Comparison of ENCODE assay signal across 8 mouse cellular contexts in the genomic region with DNA sequence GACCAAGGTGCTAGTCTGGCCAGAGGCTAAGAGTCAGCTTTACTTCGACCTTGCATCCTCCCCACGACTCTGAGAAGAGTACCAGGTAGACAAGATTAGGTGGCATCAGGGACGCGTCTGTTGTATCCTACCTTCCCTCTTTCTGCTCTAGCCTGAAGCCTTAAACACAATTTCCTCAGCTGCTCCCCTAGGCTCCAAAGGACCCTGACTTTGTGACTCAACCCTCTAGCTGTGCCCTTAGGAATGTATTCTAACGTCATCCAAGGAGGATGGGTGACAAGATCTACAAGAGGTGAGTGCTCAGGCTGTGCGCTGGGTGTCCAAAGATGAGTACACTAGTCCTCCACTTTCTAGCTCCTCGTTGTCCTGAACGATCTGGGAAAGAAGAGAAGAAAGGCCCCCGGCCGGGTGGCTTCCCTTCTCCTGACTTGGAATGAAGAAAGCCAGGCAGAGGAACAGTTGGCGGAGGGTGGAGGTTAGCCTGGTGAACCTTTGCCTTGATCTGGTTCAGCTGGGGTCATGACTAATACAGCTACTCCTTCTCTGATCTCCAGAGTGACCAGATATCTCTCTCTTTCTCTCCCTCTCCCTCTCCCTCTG. TPM values are rescaled to one million over a fixed set of nuclear protein-coding genes. Genes with fewer than 3 reads are reported as not detected.
DNase-seq lines count a peak whose midpoint lies in the region; ATAC-seq lines count a peak whose summit lies in the region.

No protein-coding gene starts in this region.

- ATAC-seq in kidney, embryonic 14.5 days (ENCODE audit: low FRiP score, low TSS enrichment) = no peak; the same call in 1 of the 2 replicates
- no peak for ATAC-seq in hindbrain, embryonic 11.5 days (ENCODE audit: low FRiP score)

- peaks cover 18% of the 10 kb centered on the region for H3K4me1 ChIP-seq in kidney, embryonic 14.5 days (ENCODE audit: control insufficient read depth, insufficient read depth, low read length)
- no peaks in the 10 kb centered on the region for H3K4me1 ChIP-seq in hindbrain, embryonic 11.5 days (replicated peaks; ENCODE audit: control insufficient read depth, insufficient read depth, low read length)

- peak overlapping the region; percentile 63 for H3K9ac ChIP-seq in kidney, embryonic 14.5 days (ENCODE audit: low read depth, low read length)
- no peak overlapping the region for H3K9ac ChIP-seq in hindbrain, embryonic 11.5 days (ENCODE audit: low read depth, low read length)

- H3K79me2 ChIP-seq in macrophage (ENCODE audit: inconsistent target) = no peaks in the 10 kb centered on the region

- no peaks in the 10 kb centered on the region for H3K27me3 ChIP-seq in kidney, embryonic 14.5 days (ENCODE audit: control insufficient read depth, insufficient read depth, low read length)
- H3K27me3 ChIP-seq in hindbrain, embryonic 11.5 days (ENCODE audit: control insufficient read depth, insufficient read depth, low read length) = no peaks in the 10 kb centered on the region

- peak overlapping the region; percentile 63; the same call in 1 of the 2 replicates for H3K4me3 ChIP-seq in kidney, embryonic 14.5 days (ENCODE audit: low read length)
- H3K4me3 ChIP-seq in hindbrain, embryonic 11.5 days (ENCODE audit: low read depth, low read length) = no peak overlapping the region
- peak overlapping the region; percentile 34; the same call in 1 of the 2 replicates for H3K4me3 ChIP-seq in macrophage (ENCODE audit: inconsistent target)

- H3K4me2 ChIP-seq in kidney, embryonic 14.5 days (replicated peaks; ENCODE audit: low read depth, low read length) = peak overlapping the region; percentile 62
- peak overlapping the region; percentile 66 for H3K4me2 ChIP-seq in hindbrain, embryonic 11.5 days (replicated peaks; ENCODE audit: low read depth, low read length)

- WGBS in kidney, embryonic 14.5 days = 61% methylated on average over 10 of the region's 11 CpGs
- WGBS in hindbrain, embryonic 11.5 days = 64% methylated on average over 11 of the region's 11 CpGs
- WGBS in macrophage (ENCODE audit: missing documents) = 85% methylated on average over 11 of the region's 11 CpGs

- no peak for DNase-seq in kidney, adult 18-20 months
- peak; percentile 36 for DNase-seq in adrenal gland, postnatal 14 days
- no peak for DNase-seq in hindbrain, embryonic 11.5 days (ENCODE audit: low spot score)
- DNase-seq in urinary bladder, adult 18-20 months (ENCODE audit: low spot score in 2 of 2) = no peak
- DNase-seq in thymus, postnatal 14 days = no peak
- DNase-seq in kidney, postnatal 25 days = no peak

- no peaks in the 10 kb centered on the region for H3K36me3 ChIP-seq in kidney, embryonic 14.5 days (ENCODE audit: control insufficient read depth, insufficient read depth, low read length)
- no peaks in the 10 kb centered on the region for H3K36me3 ChIP-seq in hindbrain, embryonic 11.5 days (ENCODE audit: control insufficient read depth, insufficient read depth, low read length)
- H3K36me3 ChIP-seq in macrophage (ENCODE audit: inconsistent target) = no peaks in the 10 kb centered on the region

- 0 out of 2 replicates have a peak overlapping the region, but pooled peaks have one; percentile 74 for H3K27ac ChIP-seq in kidney, embryonic 14.5 days (ENCODE audit: low read depth, low read length)
- no peak overlapping the region for H3K27ac ChIP-seq in hindbrain, embryonic 11.5 days (ENCODE audit: low read depth, low read length)
- H3K27ac ChIP-seq in macrophage = no peak overlapping the region

- H3K9me3 ChIP-seq in kidney, embryonic 14.5 days (ENCODE audit: control insufficient read depth, low read length) = no peaks in the 10 kb centered on the region
- H3K9me3 ChIP-seq in hindbrain, embryonic 11.5 days (ENCODE audit: control insufficient read depth, low read length) = no peaks in the 10 kb centered on the region

RNA-seq across cellular contexts. Expression of gene Acsf2, which starts 0.8 kb away (rescaled TPM):
- 9.1 and 11.5 TPM in 2 replicates for polyA plus RNA-seq in kidney, embryonic 14.5 days (2014; fragmentation: Nextera tagmentation; extraction: Ambion mirVana)
- 81.0 and 86.9 TPM in 2 replicates for total RNA-seq in adrenal gland, postnatal 14 days (2021)
- polyA plus RNA-seq in hindbrain, embryonic 11.5 days (2014; fragmentation: Nextera tagmentation; extraction: Ambion mirVana) = 4.9 and 5.2 TPM in 2 replicates
- 10 to 100 TPM in 25 of 26 experiments, 1 to 10 TPM in 1; 8.6 to 62.4 (median 25.9) TPM for total RNA-seq in macrophage (2018; cell fraction: chromatin; rRNA removed)
- 10 to 100 TPM in 20 of 26 experiments, 1 to 10 TPM in 6; 7.4 to 22.5 (median 12.7) TPM for total RNA-seq in macrophage (2018; cell fraction: cytosol; rRNA removed)
- total RNA-seq in macrophage (2018; cell fraction: nucleus; rRNA removed) = 10 to 100 TPM in 21 of 26 experiments, 1 to 10 TPM in 5; 5.9 to 36.5 (median 16.7) TPM
- 8.6 to 26.2 TPM (median 15.8 TPM) in 3 replicates for polyA plus RNA-seq in macrophage (2018)

RNA-seq across cellular contexts. Expression of gene Lrrc59, which starts 27.1 kb away (rescaled TPM):
- 118 and 197 TPM in 2 replicates for polyA plus RNA-seq in kidney, embryonic 14.5 days (2014; fragmentation: Nextera tagmentation; extraction: Ambion mirVana)
- 111 and 121 TPM in 2 replicates for total RNA-seq in adrenal gland, postnatal 14 days (2021)
- polyA plus RNA-seq in hindbrain, embryonic 11.5 days (2014; fragmentation: Nextera tagmentation; extraction: Ambion mirVana) = 169 and 183 TPM in 2 replicates
- 10 to 100 TPM; 29.3 to 84.4 (median 47.7) TPM for total RNA-seq in macrophage (2018; cell fraction: chromatin; rRNA removed)
- 100 to 1,000 TPM in 25 of 26 experiments, 10 to 100 TPM in 1; 98.2 to 155 (median 109) TPM for total RNA-seq in macrophage (2018; cell fraction: cytosol; rRNA removed)
- 10 to 100 TPM; 39.3 to 93.5 (median 58.7) TPM for total RNA-seq in macrophage (2018; cell fraction: nucleus; rRNA removed)
- 83.8 to 180 TPM (median 108 TPM) in 3 replicates for polyA plus RNA-seq in macrophage (2018)

RNA-seq across cellular contexts. Expression of gene Chad, which starts 37.6 kb away (rescaled TPM):
- 0.14 TPM in 1 of 2 replicates, not detected in the other for polyA plus RNA-seq in kidney, embryonic 14.5 days (2014; fragmentation: Nextera tagmentation; extraction: Ambion mirVana)
- 0.30 TPM in 1 of 2 replicates, not detected in the other for total RNA-seq in adrenal gland, postnatal 14 days (2021)
- 0.49 and 0.52 TPM in 2 replicates for polyA plus RNA-seq in hindbrain, embryonic 11.5 days (2014; fragmentation: Nextera tagmentation; extraction: Ambion mirVana)
- not detected for total RNA-seq in macrophage (2018; cell fraction: chromatin; rRNA removed)
- total RNA-seq in macrophage (2018; cell fraction: cytosol; rRNA removed) = not detected
- total RNA-seq in macrophage (2018; cell fraction: nucleus; rRNA removed) = not detected
- polyA plus RNA-seq in macrophage (2018) = not detected in 3 replicates

RNA-seq across cellular contexts. Expression of gene Mrpl27, which starts 51.1 kb away (rescaled TPM):
- 154 and 193 TPM in 2 replicates for polyA plus RNA-seq in kidney, embryonic 14.5 days (2014; fragmentation: Nextera tagmentation; extraction: Ambion mirVana)
- 83.5 and 84.1 TPM in 2 replicates for total RNA-seq in adrenal gland, postnatal 14 days (2021)
- polyA plus RNA-seq in hindbrain, embryonic 11.5 days (2014; fragmentation: Nextera tagmentation; extraction: Ambion mirVana) = 130 and 139 TPM in 2 replicates
- total RNA-seq in macrophage (2018; cell fraction: chromatin; rRNA removed) = 10 to 100 TPM in 12 of 26 experiments, 1 to 10 TPM in 14; 3.0 to 20.9 (median 9.1) TPM
- 100 to 1,000 TPM in 17 of 26 experiments, 10 to 100 TPM in 9; 68.6 to 149 (median 112) TPM for total RNA-seq in macrophage (2018; cell fraction: cytosol; rRNA removed)
- total RNA-seq in macrophage (2018; cell fraction: nucleus; rRNA removed) = 10 to 100 TPM in 24 of 26 experiments, 1 to 10 TPM in 2; 7.6 to 47.6 (median 26.1) TPM
- 67.1 to 97.3 TPM (median 81.8 TPM) in 3 replicates for polyA plus RNA-seq in macrophage (2018)

RNA-seq across cellular contexts. Expression of gene Eme1, which starts 51.3 kb away (rescaled TPM):
- polyA plus RNA-seq in kidney, embryonic 14.5 days (2014; fragmentation: Nextera tagmentation; extraction: Ambion mirVana) = 29.9 and 33.6 TPM in 2 replicates
- total RNA-seq in adrenal gland, postnatal 14 days (2021) = 1.9 and 3.3 TPM in 2 replicates
- polyA plus RNA-seq in hindbrain, embryonic 11.5 days (2014; fragmentation: Nextera tagmentation; extraction: Ambion mirVana) = 33.9 and 37.4 TPM in 2 replicates
- 10 to 100 TPM in 17 of 26 experiments, 1 to 10 TPM in 9; 5.1 to 54.9 (median 14.7) TPM for total RNA-seq in macrophage (2018; cell fraction: chromatin; rRNA removed)
- 1 to 10 TPM in 15 of 26 experiments, under 1 TPM in 11; 0.61 to 1.7 (median 1.1) TPM for total RNA-seq in macrophage (2018; cell fraction: cytosol; rRNA removed)
- total RNA-seq in macrophage (2018; cell fraction: nucleus; rRNA removed) = 10 to 100 TPM in 9 of 26 experiments, 1 to 10 TPM in 17; 2.5 to 19.2 (median 7.1) TPM
- 0.60 to 4.3 TPM (median 1.5 TPM) in 3 replicates for polyA plus RNA-seq in macrophage (2018)
